Mouse (Mus musculus): ENCODE results near the gene Yrdc.

The Yrdc gene

DNA sequence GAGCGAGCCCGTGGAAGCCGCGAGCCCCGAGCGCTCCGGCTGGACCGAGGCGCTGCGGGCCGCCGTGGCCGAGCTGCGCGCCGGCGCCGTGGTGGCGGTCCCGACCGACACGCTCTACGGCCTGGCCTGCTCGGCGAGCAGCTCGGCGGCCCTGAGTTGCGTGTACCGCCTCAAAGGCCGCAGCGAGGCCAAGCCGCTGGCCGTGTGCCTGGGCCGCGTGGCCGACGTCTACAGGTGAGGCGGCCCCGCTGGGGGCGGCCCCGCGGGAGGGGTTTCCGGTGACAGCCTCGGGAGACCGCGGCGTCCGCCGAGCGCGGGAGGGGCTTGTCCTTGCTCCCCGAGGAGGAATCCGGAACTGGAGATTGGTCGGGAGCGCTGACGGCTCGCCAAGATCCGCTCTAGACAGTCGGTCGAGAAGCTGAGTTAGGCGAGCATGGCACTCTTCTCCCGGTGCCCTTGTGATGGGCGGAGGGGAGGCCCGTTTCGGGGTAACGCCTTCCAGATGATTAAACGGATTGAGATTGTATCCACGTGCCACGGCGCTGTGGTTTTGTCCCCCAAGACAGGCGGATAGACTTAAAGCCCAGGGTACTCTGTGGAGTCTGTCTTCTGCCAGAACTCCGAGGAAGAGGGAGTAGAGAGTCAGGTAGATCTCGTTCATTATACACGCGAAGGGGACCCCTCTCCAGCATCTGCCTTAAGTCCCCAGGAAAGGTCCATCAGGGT, 617 bp downstream of the Yrdc start, which contains the start of gene 1110065P20Rik:
Gene 1110065P20Rik, minus strand, starts transcription at position 264 of the 726 bp plus-strand sequence.
- peak; percentile 87 for DNase-seq (ENCODE audit: low read depth)

GRCm38 (mm10) chr4:124856294-124856693, 5.8 kb downstream of the Yrdc start:
- no peak for DNase-seq (ENCODE audit: low read depth)

GRCm38 (mm10) chr4:124858370-124858769, 7.9 kb downstream of the Yrdc start:
- no peak for DNase-seq (ENCODE audit: low read depth)

GRCm38 (mm10) chr4:124860446-124860845, 10.0 kb downstream of the Yrdc start:
- peak; percentile 64 for DNase-seq (ENCODE audit: low read depth)

GRCm38 (mm10) chr4:124861283-124862188, 11.1 kb downstream of the Yrdc start, which contains the start of gene Maneal:
Gene Maneal (minus strand): TSS chr4:124862171.
- DNase-seq (ENCODE audit: low read depth) = no peak

- no peak for DNase-seq (ENCODE audit: low read depth)
Measured at GRCm38 (mm10) chr4:124872719-124873118, 22.2 kb downstream of the Yrdc start.

DNA sequence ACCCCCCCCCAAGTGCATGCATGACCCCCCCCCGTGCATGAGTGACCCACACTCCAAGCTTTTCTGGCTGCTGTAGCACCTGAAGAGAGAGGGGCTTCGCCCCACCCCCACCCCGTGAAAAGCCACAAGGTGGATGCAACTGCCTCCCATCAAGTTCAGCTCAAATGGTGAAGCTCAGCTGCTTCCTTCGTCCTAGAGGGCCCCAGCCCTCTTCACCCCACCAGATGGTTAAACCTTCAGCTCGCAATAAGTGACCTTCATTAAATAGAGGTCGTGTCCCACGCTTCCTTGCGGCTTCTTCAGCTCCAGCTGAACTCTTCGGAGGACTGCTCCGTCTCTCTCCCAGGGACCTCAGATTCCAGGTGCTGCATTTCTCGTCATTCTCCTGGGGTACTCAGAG, 30.1 kb downstream of the Yrdc start, which contains the start of gene Epha10:
Gene Epha10, plus strand, starts transcription at position 301 of the 400 bp plus-strand sequence.
- DNase-seq (ENCODE audit: low read depth) = no peak

GRCm38 (mm10) chr4:124881341-124881908, 30.9 kb downstream of the Yrdc start:
- DNase-seq (ENCODE audit: low read depth) = no peak

GRCm38 (mm10) chr4:124882151-124882729, 31.8 kb downstream of the Yrdc start:
- peak; percentile 12 for DNase-seq (ENCODE audit: low read depth)

DNA sequence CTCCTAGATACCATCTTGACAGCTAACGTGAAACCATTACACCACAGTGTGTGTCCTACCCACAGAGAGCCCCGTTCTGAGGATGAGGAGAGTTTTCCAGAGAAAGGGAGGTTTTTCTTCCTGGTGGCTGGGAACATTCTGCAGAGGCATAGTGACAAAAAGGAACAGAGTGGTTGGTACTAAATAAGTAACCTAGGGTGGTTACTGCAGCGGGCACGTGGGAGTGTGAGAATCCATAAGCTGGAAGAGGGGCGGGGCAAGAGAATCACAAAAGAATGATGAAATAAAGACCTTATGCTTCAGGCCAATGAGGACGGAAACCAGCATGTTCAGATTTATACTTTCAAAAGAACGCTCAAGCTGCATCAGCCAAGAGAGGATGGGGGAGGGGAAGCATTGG, 38.2 kb downstream of the Yrdc start:
- no peak for DNase-seq (ENCODE audit: low read depth)

- no peak for DNase-seq (ENCODE audit: low read depth)
Measured at GRCm38 (mm10) chr4:124889935-124890334, 39.5 kb downstream of the Yrdc start.

- DNase-seq (ENCODE audit: low read depth) = no peak
Measured at GRCm38 (mm10) chr4:124890831-124891230, 40.4 kb downstream of the Yrdc start.

GRCm38 (mm10) chr4:124893769-124894168, 43.3 kb downstream of the Yrdc start:
- DNase-seq (ENCODE audit: low read depth) = no peak

- DNase-seq (ENCODE audit: low read depth) = no peak
Measured at GRCm38 (mm10) chr4:124894508-124895428, 44.3 kb downstream of the Yrdc start.

- DNase-seq (ENCODE audit: low read depth) = no peak
Measured at GRCm38 (mm10) chr4:124898428-124898827, 47.9 kb downstream of the Yrdc start.

DNA sequence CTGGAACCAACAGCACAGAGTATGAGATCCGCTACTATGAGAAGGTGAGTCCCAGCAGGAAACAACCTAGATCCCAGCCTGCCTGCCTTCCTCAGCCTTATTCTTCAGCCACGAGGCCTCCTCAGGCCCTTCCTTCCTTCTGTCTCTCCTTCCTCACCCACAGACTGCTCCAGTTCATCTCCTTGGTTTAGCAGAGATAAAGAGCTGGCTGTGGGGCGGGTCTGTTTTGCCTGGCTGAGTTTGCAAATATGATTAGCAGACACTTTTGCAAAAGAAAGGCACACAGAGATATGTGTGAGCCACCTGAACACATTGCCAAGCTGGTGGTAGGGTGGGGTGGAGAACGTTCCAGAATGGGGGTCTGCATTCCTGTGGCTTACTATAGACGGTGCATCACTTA, 49.4 kb downstream of the Yrdc start:
- DNase-seq (ENCODE audit: low read depth) = no peak

Data from induced T-regulatory cell, adult 2 months (primary cell).